Mouse (Mus musculus) stomach, embryonic 14.5 days (tissue): Measurements from ENCODE around the gene Isy1. TPM values are rescaled to one million over a fixed set of nuclear protein-coding genes. Genes with fewer than 3 reads are reported as not detected.

Source experiments
- ATAC-seq: fragments of 200-750 bp; cut with Nextera tagmentation; 2 replicates; pipeline ENCODE4 v1.8.0; 2017; ENCODE audit warnings: low read depth, moderate TSS enrichment; ENCODE audit not compliant: insufficient number of reproducible peaks, insufficient read depth, low FRiP score
- H3K27ac ChIP-seq: fragments of 300-500 bp; sonication (generic); 2 replicates; pipeline ENCODE4 v1.5.1; 2014; ENCODE audit warnings: mild to moderate bottlenecking, low read length, moderate library complexity, mixed read lengths
- H3K27me3 ChIP-seq: fragments of 300-500 bp; sonication (generic); 2 replicates; pipeline ENCODE4 v1.6.1; 2014; ENCODE audit warnings: low read length, control low read depth, mixed read lengths; ENCODE audit not compliant: control insufficient read depth, insufficient read depth
- H3K36me3 ChIP-seq: fragments of 300-500 bp; sonication (generic); 2 replicates; pipeline ENCODE4 v1.6.1; 2014; ENCODE audit warnings: mild to moderate bottlenecking, control low read depth, low read length, moderate library complexity, mixed read lengths; ENCODE audit not compliant: control insufficient read depth, insufficient read depth
- H3K4me1 ChIP-seq: fragments of 300-500 bp; sonication (generic); 2 replicates; pipeline ENCODE4 v1.6.1; 2014; ENCODE audit warnings: low read length, control low read depth, mixed read lengths; ENCODE audit not compliant: control insufficient read depth, insufficient read depth
- H3K4me2 ChIP-seq: fragments of 300-500 bp; sonication (generic); replicated peaks from 2 replicates; pipeline ENCODE4 v1.6.1; 2014; ENCODE audit warnings: low read depth, low read length, control low read depth
- H3K4me3 ChIP-seq: fragments of 300-500 bp; sonication (generic); 2 replicates; pipeline ENCODE4 v1.5.1; 2014; ENCODE audit warnings: low read depth, low read length, control low read depth
- H3K9ac ChIP-seq: fragments of 300-500 bp; sonication (generic); replicated peaks from 2 replicates; pipeline ENCODE4 v1.6.1; 2014; ENCODE audit warnings: low read depth, mild to moderate bottlenecking, control low read depth, low read length, moderate library complexity, mixed read lengths
- H3K9me3 ChIP-seq: fragments of 300-500 bp; sonication (generic); 2 replicates; pipeline ENCODE4 v1.6.1; 2016; ENCODE audit warnings: low read depth, low read length, control low read depth; ENCODE audit not compliant: control insufficient read depth
- WGBS: fragments of 180-500 bp; shearing (Covaris S2); extraction: QIAGEN DNeasy Blood & Tissue Kit; methylation state at CpG from one replicate; pipeline ENCODE4 v1.1.7; 2014; 5-methylcytosine and 5-hydroxymethylcytosine counted together
- polyA plus RNA-seq: library from polyadenylated mRNA; unstranded; fragments of >200 nt; fragmentation: Nextera tagmentation; extraction: Ambion mirVana; gene quantifications from 2 replicates; pipeline ENCODE4 v1.2.1, GENCODE M21; 2014

Isy1 gene
- polyA plus RNA-seq, 1 experiment from 2014 or later: 38.1 TPM

DNA sequence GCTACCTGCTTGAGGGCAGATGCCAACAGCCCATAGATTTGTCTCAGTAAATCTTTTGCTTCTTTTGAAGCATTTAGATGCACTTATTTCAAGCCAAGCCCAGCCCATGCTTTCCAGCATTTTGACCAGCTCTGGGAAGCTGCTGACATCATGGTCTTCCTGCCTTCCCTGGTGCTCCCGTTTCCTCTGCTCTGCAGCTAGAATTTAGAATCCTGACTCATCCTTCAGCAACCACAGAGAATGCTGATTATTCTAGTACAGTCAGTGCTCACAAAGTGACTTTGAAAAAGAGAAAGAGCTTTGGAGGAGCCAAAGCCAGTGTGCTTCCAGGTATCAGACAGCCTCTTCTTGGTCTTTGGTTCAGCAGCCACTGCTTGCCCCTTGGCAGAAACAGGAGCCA lies 18.5 kb upstream of the Isy1 start:
- H3K9me3 ChIP-seq: no peaks in the 10 kb centered on the region
- no peak overlapping the region for H3K9ac ChIP-seq
- no peaks in the 10 kb centered on the region for H3K27me3 ChIP-seq
- H3K4me1 ChIP-seq: no peaks in the 10 kb centered on the region
- H3K27ac ChIP-seq: no peak overlapping the region
- WGBS: 57% methylated on average over 1 of the region's 1 CpGs
- no peak overlapping the region for H3K4me2 ChIP-seq
- H3K4me3 ChIP-seq: no peak overlapping the region
- H3K36me3 ChIP-seq: no peaks in the 10 kb centered on the region
- no peak for ATAC-seq

GRCm38 (mm10) chr6:87853446-87853845 lies 14.8 kb upstream of the Isy1 start:
- ATAC-seq: no peak
- Histone ChIP-seq H3K27me3 (no peaks in the 10 kb centered on the region), H3K4me1 (peaks cover 9% of the 10 kb centered on the region), H3K36me3 (peaks cover under 1% of the 10 kb centered on the region; the same call in 1 of the 2 replicates), H3K27ac (no peak overlapping the region), H3K9ac (no peak overlapping the region), H3K4me3 (no peak overlapping the region), H3K4me2 (no peak overlapping the region), H3K9me3 (no peaks in the 10 kb centered on the region)
- 76% methylated on average over 4 of the region's 4 CpGs for WGBS

DNA sequence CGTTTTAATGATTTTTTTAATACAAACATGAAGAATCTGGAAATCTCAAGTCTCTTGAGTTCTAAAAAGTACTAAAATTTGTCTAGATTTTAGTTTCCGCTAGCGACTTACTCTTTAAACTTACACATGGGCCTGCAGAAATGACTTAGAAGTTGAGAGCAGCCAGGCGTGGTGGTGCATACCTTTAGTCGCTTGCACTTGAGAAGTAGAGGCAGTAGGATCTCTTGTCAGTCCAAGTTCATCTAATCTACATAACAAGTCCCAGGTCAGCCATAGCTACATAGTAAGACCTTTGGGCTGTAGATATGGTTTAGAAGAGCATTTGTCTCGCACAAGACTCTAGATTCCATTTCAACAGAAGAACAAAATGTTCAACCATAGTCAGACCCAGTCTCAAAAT lies 13.3 kb upstream of the Isy1 start:
- H3K36me3 ChIP-seq: peaks cover 9% of the 10 kb centered on the region; the same call in 1 of the 2 replicates
- H3K9ac ChIP-seq: no peak overlapping the region
- no peak overlapping the region for H3K4me3 ChIP-seq
- no peaks in the 10 kb centered on the region for H3K27me3 ChIP-seq
- 85% methylated on average over 6 of the region's 6 CpGs for WGBS
- peaks cover 20% of the 10 kb centered on the region for H3K4me1 ChIP-seq
- ATAC-seq: no peak
- H3K27ac ChIP-seq: no peak overlapping the region
- H3K4me2 ChIP-seq: no peak overlapping the region; the same call in 1 of the 2 replicates
- no peaks in the 10 kb centered on the region for H3K9me3 ChIP-seq

DNA sequence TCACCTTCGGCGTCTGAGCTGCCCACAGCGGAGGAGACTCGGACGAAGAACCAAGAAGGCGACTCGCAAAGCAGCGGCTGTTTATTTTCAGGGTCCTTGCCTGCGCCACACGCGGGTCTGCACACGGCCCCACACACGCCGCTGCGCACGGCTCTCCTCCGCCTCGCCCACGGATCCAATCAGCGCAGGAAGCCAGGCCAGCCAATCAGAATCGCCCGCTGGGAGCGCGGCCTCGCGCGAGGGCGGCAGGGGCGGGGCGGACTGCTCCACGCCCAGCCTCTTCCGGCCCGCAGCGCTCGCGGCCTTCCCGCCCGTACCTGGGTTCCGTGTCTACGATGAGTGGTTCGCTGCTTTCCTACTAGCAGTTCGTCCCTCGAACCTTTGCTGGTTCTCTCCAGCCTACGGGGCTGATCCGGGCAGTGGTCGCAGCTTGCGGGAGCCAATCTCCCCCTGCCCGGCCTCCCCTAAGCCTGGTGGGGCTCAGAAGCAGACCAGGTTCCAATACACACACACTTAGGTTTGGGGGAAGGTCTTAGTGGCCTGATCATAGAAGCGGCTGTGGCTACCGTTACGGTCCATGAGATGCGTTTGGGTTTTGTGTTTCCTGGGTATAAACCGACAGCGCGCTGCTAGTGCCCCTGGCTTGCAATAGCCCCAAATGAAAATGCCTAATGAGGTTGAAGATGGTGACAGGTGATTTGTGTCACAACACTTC lies 12.5 kb upstream of the Isy1 start, which contains the start of gene Cnbp:
TSS of gene Cnbp (minus strand) at position 207 of the 715 bp plus-strand sequence.
- WGBS: under 1% methylated on average over 55 of the region's 55 CpGs
- H3K36me3 ChIP-seq: peaks cover 9% of the 10 kb centered on the region; the same call in 1 of the 2 replicates
- peak within 1 kb of the TSS; percentile 85 for H3K4me2 ChIP-seq
- peak; percentile 97 for ATAC-seq
- no peaks in the 10 kb centered on the region for H3K27me3 ChIP-seq
- H3K9ac ChIP-seq: peak within 1 kb of the TSS; percentile 99
- H3K4me3 ChIP-seq: peak within 1 kb of the TSS; percentile 100
- peaks cover 20% of the 10 kb centered on the region for H3K4me1 ChIP-seq
- no peaks in the 10 kb centered on the region for H3K9me3 ChIP-seq
- peak within 1 kb of the TSS; percentile 96 for H3K27ac ChIP-seq

DNA sequence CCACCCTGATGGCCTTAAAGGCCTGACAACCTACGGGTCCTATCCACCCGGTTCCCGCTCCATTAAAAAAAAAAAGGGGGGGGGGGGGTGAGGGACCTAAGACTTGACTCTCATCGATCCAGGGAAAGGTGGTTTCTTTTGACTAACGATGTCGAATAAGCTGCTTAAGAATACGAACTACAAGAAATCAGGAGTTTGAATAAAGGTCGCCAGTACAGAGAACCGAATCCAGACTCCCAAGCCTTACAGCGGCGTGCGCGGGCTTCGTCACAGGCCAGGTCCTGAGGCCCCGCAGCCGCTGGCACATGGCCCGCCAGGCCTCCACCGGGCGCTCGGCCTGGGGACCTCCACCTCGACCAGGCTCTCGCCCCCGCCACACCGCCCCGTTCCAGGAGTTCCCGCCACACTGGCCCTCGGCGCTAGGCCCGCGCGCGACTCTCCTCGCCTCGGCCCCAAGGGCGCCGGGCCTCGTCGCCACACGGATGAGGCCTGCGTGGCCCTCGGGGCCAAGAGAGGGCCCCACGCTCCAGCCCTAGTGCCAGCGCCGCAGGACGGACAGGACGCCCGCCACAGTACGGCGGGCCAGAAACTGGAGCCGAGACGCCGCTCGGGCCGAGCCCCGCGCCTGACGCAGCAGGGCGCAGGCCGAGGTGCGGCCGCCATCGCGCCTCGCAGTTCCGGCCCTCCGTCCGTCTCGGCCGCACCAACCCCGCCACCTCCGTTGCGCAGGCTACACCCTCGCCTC lies 11.7 kb upstream of the Isy1 start:
- Histone ChIP-seq H3K27ac (peak overlapping the region; percentile 96), H3K9me3 (no peaks in the 10 kb centered on the region), H3K36me3 (peaks cover 9% of the 10 kb centered on the region; the same call in 1 of the 2 replicates), H3K27me3 (no peaks in the 10 kb centered on the region), H3K4me3 (peak overlapping the region; percentile 100), H3K4me1 (peaks cover 20% of the 10 kb centered on the region), H3K9ac (peak overlapping the region; percentile 99), H3K4me2 (peak overlapping the region; percentile 82)
- peak; percentile 72 for ATAC-seq
- WGBS: under 1% methylated on average over 67 of the region's 73 CpGs

DNA sequence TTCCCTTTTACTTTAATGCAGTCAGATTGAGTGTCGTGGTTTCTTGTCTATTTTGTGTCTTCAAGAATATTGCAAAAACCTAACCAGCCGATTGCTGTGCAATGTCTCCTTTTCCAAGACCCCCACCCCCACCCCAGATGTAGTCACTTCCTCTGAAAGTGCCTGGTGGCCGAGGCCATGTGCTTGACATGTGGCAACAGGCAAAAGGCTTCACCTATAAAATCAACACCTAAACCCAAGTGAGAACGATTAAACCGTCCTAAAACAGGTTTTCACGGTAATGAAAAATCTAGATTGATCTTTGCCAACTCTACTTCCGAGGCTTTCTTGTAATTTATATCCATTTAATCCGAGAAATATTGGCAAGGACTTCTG lies 11.2 kb upstream of the Isy1 start:
- Histone ChIP-seq H3K27me3 (no peaks in the 10 kb centered on the region), H3K27ac (peak overlapping the region; percentile 96; the same call in 1 of the 2 replicates), H3K4me3 (peak overlapping the region; percentile 100), H3K4me1 (peaks cover 20% of the 10 kb centered on the region), H3K9me3 (no peaks in the 10 kb centered on the region), H3K4me2 (peak overlapping the region; percentile 82), H3K9ac (peak overlapping the region; percentile 99), H3K36me3 (peaks cover 15% of the 10 kb centered on the region)
- WGBS: under 1% methylated on average over 8 of the region's 8 CpGs
- ATAC-seq: no peak

DNA sequence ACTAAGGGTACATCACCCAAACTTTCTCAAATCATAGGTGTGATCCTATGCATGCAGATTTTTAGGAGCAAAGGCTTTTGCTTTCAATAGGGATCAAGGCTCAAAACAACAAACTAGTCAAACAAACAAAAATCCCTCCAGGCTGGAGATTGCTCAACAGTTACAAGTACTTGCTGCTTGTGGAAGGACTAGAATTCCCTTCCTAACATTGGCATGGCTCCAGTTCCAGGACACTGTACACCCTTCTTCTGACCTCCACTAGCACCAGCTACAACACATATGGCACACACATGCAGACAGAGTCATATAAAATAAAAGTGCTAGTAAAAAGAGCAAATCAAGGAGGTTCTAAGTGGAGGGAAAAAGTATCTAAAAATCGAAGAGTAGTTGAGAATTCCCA lies 8.2 kb upstream of the Isy1 start:
- WGBS: 83% methylated on average over 1 of the region's 1 CpGs
- Histone ChIP-seq H3K9ac (no peak overlapping the region), H3K4me2 (no peak overlapping the region), H3K36me3 (peaks cover 42% of the 10 kb centered on the region), H3K27me3 (no peaks in the 10 kb centered on the region), H3K4me1 (peaks cover 20% of the 10 kb centered on the region), H3K27ac (no peak overlapping the region), H3K4me3 (no peak overlapping the region), H3K9me3 (no peaks in the 10 kb centered on the region)
- no peak for ATAC-seq

- Histone ChIP-seq H3K4me3 (no peak overlapping the region), H3K4me1 (peaks cover 17% of the 10 kb centered on the region), H3K27ac (no peak overlapping the region), H3K27me3 (no peaks in the 10 kb centered on the region), H3K4me2 (no peak overlapping the region), H3K36me3 (peaks cover 46% of the 10 kb centered on the region), H3K9me3 (no peaks in the 10 kb centered on the region), H3K9ac (no peak overlapping the region)
- 93% methylated on average over 13 of the region's 13 CpGs for WGBS
- ATAC-seq: no peak
These were observed 6.6 kb upstream of the Isy1 start for GRCm38 (mm10) chr6:87845031-87845695.
